Mouse (Mus musculus): ENCODE data around the gene Tnfrsf11a. TPM values are rescaled to one million over a fixed set of nuclear protein-coding genes. Genes with fewer than 3 reads are reported as not detected.
"Not testable (repeated sequence)": the region's sequence is repeated elsewhere in the genome, so short reads cannot be mapped to it uniquely, and the experiment has no call there.

Gene Tnfrsf11a
- total RNA-seq (2022) = 1 to 10 TPM; 2.8 to 7.9 (median 5.4) TPM

GRCm38 (mm10) chr1:105780457-105781364, at the start of gene Tnfrsf11a:
TSS of gene Tnfrsf11a (plus strand) at chr1:105780718.
- DNase-seq = peak; percentile 31

GRCm38 (mm10) chr1:105735318-105735717, 45.2 kb upstream of the Tnfrsf11a start:
- DNase-seq = no peak

- no peak for DNase-seq
These were observed 42.2 kb upstream of the Tnfrsf11a start for GRCm38 (mm10) chr1:105738334-105738733.

GRCm38 (mm10) chr1:105739493-105739892, 41.0 kb upstream of the Tnfrsf11a start:
- no peak for DNase-seq

GRCm38 (mm10) chr1:105742481-105742880, 38.0 kb upstream of the Tnfrsf11a start:
- DNase-seq = no peak

- DNase-seq = no peak
These were observed 34.1 kb upstream of the Tnfrsf11a start for GRCm38 (mm10) chr1:105746444-105746843.

GRCm38 (mm10) chr1:105746858-105747596, 33.5 kb upstream of the Tnfrsf11a start:
- DNase-seq = no peak

- DNase-seq = no peak
These were observed 32.3 kb upstream of the Tnfrsf11a start for GRCm38 (mm10) chr1:105748091-105748799.

GRCm38 (mm10) chr1:105752196-105752595, 28.3 kb upstream of the Tnfrsf11a start:
- DNase-seq = no peak

- no peak for DNase-seq
These were observed 27.6 kb upstream of the Tnfrsf11a start for GRCm38 (mm10) chr1:105752944-105753343.

GRCm38 (mm10) chr1:105758798-105759197, 21.7 kb upstream of the Tnfrsf11a start:
- no peak for DNase-seq

GRCm38 (mm10) chr1:105759422-105760165, 20.9 kb upstream of the Tnfrsf11a start:
- no peak for DNase-seq

- no peak for DNase-seq
These were observed 14.9 kb upstream of the Tnfrsf11a start for GRCm38 (mm10) chr1:105765586-105765985.

GRCm38 (mm10) chr1:105766099-105766498, 14.4 kb upstream of the Tnfrsf11a start:
- not testable (repeated sequence) for DNase-seq

GRCm38 (mm10) chr1:105768397-105768796, 12.1 kb upstream of the Tnfrsf11a start:
- DNase-seq = no peak

- DNase-seq = no peak
These were observed 9.8 kb upstream of the Tnfrsf11a start for GRCm38 (mm10) chr1:105770685-105771084.

- no peak for DNase-seq
These were observed 4.1 kb upstream of the Tnfrsf11a start for GRCm38 (mm10) chr1:105776426-105776825.

GRCm38 (mm10) chr1:105780079-105780456, 450 bp upstream of the Tnfrsf11a start:
- no peak for DNase-seq

GRCm38 (mm10) chr1:105781391-105782146, 1.1 kb downstream of the Tnfrsf11a start:
- DNase-seq = no peak

- DNase-seq = no peak
These were observed 3.9 kb downstream of the Tnfrsf11a start for GRCm38 (mm10) chr1:105784257-105785016.

Data from adrenal gland, adult 8-10 months (tissue).